Mouse (Mus musculus) lung, postnatal 25 days (tissue): ENCODE measurements at regions not wholly inside any gene's neighbourhood (a gene's known extent, or its start where the extent isn't known, plus 50 kb on each side); places are given as distances from the start of the nearest gene placed in this dataset.
A peak's percentile ranks its signal among the peaks of the same experiment; 100 is the strongest.

Source experiments
- DNase-seq: peaks from one replicate; pipeline ENCODE4 v3.0.0; 2022; ENCODE audit warnings: low spot score

DNA sequence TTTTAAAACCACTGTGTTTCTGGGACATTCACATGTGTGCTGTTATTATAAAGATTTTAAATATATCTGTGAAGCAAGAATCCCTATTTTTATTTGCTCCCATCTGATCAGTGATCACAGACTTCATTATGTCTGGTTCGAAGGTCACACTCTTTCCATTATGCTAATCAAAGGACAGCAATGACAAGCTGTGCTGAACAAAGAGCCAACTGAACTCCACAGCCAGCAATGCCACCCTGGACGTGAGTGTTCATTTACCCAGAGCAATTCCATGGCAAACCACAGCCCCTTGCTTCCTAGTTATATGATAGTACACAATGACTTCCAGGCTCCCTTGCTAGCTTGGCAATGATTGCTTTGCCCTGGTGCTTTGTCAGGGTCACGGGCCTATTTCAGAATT is 55.6 kb upstream of the Ccdc190 start:
- no peak for DNase-seq

DNA sequence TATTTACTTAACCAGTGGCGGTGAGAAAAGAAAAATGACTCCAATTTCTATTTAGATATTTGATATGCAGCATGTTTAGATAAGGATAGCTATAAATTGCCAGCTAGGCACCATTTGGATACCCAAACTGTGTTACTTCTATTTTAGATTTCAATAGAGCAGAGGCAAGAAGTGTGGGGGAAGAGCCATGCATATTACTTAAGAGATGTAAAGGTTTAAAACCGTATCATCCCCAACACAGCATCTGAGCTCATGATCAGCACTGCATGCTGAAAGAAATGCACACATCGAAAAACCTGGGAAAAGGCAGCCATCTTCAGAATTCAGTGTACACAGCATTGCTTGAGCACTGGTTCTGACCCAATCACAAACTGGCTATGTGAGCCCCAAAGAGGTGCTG is 59.8 kb upstream of the Ccdc190 start:
- no peak for DNase-seq

DNA sequence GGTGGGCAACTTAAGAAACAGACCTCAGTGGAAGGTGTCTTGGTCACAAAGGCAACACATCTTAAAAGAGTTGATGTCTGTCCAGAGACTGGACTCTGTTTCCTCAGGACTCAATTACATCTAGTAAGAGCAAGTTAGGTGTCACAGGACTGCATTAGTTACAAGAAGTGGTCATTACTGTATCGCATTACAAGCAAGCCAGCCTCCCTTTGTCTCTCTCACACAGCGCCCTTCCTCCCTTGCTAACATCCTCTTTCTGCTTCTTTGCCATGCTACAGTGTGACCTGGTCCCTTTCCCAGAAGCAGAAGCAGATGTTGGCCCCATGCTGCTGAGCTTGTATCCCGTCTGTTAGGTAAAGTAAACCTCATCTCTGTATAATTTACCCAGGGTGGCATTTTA is 61.0 kb upstream of the Ccdc190 start:
- no peak for DNase-seq

DNA sequence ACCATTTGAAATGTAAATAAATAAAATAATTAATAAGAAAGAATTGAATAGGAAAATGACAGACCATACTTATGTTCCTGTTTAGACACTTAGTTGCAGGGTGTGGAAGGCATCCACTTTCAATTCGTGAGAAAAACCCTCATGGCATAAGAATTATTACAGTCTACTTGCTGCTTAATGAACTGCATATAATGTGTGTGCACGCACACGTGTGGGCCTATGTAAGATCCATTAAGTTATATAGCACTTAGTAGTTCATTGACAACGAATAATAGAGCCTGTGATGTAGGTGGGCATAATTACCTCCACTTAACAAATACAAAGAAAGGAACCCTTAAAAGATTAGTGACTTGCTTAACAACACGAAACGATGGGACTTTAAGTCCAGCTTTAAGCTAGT is 61.6 kb upstream of the Ccdc190 start:
- DNase-seq = no peak

DNA sequence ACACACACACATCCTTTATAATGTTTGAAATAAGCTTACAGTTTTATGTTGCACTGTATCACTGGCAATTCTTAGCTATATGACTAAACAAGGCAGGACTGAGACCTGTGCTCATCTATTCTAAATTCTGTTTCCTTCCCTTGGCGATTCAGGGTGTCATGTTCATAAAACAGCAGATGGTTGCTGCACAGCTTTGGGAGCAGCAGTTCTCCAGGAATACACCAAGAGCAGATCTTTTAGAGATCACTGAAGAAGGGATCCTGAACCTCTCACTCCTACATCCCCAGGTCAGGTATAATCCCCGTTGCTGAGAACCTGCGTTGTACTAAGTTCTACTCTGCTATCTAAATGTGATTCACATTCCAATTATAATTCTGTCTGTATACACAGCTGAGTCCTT is 69.4 kb upstream of the Ccdc190 start:
- no peak for DNase-seq

DNA sequence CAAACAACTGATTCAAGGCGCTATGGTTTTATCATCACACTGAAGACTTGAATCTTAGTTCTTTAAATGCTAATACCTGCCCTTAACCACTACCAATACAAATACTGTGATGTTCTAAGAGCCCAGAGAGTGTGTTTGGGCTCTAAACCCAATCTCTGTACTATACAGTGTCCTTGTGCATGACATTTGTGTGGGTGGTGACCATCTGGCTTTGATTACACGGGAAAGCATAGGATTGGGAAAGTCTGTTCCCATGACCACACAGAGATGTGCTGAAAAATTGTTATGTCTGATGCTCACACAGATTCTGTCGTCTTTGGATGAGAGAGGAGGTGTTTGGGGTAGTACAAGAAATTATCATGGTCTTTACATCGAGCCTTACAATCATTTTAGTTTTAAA is 76.8 kb upstream of the Ccdc190 start:
- no peak for DNase-seq

DNA sequence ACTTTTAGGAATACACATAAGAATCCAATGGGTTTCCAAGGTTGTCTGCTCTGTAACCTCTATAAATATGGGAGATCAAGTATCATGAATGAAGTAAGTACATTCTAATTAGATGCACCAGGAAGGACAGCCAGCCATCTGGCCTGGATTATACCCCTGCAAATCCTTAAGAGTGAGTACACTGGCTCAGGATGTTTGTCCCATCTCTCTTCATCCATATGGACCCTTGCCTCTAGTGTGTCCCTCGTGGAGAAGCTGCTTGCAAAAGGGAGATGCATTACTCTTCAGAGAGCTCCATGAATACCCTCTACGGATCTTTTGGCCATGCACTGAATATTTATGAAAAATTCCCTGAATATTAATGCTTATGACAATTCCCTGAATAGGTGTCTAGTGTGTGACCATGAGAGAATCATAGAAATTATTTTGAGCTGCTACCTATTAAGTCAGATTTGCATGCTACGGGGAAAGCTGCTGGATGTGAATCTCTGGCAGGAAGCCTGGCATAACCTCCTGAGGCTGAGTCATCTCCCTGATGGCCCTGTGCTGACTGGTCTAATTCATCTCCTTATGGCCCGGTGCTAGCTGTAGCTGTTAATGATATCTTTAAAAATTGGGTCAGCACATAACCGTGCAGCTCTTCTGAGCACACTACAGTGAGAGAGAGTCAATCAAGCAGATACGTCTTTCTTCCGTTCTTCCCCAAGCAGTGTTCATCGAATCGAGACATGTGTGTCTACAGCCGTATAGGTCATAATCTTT is 80.0 kb upstream of the Ccdc190 start:
- no peak for DNase-seq

DNA sequence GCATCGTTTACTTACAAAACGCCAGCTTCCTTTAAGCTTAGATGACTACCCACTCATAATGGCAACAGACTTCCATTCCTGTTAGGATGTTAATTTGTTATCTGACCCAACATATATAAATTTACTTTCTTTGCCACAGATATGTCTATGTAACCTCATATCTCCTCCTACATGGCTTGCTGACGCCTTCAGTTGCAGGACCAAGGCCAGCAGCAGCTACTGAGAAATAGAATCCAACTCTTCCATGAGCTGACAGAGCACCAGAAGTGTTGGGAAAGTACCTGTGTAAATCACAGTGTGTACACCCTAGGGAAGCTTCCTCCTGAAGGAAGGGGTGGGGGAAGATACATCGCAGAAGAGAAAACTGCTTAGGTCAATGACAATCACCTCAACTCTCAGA is 86.0 kb upstream of the Ccdc190 start:
- DNase-seq = no peak

DNA sequence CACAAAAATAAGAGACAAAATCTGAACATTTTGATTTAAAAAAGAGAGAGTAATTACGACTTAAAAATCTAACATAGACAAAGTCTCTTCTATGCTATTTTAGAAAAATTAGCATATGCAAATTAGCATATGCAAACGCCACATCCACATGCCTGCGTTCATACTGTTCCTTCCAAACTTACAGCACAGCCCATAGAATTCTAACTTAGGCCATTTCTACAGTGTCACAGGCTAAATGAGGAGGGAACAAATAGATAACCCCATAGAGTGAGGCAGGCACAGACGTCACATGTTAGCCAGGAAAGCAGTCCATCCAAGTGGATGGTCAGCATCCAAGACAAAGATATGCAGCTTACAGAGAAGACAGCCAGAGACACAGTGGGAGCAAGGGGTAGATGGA is 87.5 kb upstream of the Ccdc190 start:
- DNase-seq = no peak

DNA sequence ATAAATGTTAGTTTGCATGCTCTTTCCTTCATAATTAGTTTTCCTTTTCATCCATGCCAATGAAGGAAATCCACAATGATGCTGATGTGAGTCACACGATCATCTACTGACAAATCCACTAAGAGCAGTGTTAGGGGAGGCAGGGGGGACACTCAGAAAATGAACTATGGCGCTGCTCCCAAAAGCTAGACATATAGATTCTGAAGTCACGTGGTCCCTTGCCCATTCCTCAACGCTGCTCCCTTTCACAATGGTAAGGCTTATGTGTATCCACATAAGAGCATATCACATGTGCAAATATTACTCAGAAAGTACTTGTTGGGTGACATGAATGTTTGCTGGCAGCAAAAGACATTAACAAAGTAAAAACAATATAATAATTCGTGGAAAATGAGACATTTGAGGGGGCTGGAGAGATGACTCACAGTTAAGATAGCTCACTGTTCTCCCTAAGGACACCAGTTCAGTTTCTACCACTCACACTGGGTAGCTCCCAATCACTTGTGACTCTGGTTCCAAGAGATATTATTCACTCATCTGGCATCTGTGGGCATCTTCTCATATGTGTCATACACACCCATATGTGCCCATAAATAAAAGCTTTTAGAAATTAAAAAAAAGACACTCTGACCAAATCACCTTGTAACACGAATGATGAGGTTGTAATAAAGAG is 88.3 kb upstream of the Ccdc190 start:
- no peak for DNase-seq

DNA sequence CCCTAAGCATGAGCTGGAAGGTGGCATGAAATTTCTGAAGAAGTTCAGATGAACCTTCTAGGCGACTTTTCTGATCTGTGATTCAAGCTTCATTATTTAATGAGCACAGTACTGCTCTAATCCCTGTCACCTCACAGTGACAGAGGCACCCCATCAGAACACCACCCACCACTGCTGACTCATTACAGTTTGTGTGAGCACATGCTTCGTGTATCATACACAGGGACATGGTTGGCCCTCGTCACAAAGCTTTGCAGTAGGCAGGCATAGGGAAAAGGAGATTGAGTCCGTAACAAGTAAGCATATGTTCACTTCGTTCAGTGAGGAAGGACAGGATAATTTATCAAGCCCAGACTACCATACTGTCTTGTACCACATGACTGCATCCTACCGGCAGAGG is 85.9 kb upstream of the Rgs4 start:
- no peak for DNase-seq

DNA sequence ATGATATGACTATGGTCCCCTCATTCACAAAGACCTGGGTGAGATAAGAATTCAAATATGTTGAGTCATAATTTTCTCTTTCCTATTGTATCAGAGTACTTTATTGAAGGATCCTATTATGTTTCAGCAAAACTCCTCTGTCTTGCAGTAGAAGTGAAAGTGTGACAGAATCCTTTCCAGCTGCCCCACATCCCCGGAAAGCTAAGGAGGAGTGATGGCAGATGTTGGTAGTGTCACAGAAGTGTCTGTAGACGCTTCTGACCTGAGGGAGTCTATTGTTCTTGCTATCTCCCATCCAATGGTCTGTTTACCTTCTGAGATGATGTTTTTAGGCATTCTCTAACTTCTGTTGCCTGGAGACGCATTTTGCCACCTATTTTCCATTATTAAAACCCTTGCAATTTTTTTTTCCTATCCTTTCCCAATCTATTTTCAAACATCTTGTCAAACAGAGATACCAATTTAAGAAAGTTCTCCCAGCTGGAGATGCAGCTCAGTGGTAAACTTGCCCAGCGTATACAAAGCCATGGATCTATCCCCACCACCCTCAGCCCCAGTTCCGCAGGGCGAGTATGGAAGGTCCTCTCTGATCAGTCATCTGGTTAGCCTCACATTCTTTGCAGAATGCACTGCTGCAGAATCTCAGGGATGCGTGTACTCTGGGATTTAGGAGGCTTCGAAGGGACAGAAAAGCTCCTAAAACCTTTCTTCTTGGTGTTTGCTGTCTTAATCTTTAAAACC is 84.1 kb upstream of the Rgs4 start:
- DNase-seq = peak; percentile 34

DNA sequence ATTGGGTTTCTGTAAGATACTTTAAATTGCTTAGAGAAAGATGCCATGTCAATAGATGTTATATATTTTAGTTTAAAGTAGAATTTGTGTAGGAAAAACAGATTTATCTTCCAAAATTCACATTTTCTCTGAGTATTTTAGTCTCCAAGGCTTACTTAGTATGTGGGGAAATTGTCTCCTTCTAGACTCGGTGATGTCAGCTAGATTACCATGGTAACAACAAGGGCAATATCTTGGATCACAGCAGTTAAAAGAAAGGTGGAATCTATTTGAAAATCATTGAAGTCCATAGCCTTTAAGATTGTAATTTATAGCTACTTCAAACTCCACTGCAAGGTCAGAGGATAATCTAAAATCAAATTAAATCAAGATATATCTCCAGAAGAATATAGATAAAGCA is 83.2 kb upstream of the Rgs4 start:
- DNase-seq = no peak

DNA sequence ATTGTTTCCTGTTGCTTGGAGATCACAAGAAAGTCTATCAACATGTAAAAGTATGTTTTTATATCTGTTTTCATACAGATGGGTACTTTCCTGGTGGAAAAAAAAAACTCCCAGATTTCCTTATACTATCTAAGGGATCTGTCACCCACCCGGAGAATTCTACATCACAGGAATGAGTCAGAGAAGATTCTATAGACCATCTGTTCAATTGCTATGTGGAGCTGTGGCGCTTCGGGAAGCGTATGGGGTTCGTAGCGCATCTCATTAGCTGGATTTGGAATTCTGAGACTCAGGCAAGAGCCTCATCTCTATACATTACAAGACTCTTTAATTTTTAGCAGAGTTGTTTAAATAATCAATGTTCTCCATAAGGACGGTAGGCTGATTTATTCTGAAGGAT is 74.6 kb upstream of the Rgs4 start:
- no peak for DNase-seq

DNA sequence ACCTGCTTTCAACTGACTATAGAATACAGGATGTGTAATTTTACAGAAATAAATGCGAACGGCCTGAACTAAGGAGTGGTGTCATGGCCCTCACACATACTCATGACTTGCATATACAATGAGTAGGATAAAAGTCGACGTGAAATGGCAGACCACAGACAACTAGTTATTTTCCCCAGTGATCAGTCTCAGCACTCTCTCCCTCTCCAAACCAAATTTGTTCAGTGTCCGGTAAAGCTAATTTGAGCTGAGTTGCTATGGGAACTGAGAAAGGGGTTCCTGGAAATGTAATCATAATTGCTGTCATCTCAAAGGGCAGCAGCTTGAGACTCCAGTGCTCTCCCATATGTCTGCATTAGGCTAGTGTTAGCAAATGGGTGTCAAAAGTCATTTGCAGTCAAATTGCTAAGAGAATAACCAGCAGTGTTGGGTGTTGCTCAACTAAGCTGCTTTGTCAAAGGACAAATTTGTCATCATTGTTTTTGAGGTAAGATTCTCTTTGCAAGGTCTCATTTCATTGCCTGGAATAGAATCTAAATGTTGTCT is 72.0 kb upstream of the Rgs4 start:
- no peak for DNase-seq

DNA sequence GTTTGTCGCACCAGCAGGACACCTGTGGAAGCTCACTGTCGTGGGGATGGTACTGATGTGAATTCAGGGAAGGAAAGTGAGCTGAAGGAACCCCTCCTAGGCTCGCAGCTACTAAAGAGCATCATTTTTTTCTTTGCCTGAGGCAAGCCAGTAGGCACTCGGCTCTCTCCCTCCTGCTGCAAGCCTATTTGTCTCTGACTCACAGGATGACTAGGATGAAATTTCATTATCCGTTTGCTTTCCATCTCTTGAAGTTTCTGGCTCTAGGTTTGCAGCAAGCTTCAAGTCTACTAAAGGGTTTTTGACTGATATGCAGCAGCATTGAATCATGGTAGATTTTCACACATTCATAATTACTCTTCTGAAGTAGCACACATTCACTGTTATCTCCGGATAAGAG is 69.5 kb upstream of the Rgs4 start:
- no peak for DNase-seq

DNA sequence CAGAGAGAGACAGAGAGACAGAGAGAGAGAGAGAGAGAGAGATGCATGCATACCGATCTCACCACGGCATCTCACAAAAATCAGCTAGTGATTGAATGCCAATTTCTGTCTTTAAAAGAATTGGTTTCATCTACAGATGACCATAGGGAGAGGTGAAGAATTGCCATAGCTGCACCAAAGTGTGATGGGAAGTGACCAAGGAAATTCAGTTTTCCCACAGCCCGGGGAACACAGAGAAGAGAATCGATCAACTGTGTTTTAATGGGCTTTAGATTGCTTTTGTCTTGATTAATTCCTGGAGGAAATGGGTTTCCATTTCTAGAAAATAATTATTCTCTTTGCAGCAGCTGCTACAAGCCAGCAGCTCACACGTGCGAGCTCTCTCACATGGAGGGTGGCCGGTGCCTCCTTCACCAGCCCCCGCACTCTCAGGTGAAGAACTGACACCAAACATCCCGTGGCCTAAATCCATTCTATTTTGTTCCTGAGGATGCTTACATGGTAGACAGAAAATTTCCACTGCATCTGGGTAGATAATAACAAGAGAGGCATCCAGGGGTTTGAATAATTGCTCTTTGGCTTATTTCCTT is 65.2 kb upstream of the Rgs4 start:
- no peak for DNase-seq

DNA sequence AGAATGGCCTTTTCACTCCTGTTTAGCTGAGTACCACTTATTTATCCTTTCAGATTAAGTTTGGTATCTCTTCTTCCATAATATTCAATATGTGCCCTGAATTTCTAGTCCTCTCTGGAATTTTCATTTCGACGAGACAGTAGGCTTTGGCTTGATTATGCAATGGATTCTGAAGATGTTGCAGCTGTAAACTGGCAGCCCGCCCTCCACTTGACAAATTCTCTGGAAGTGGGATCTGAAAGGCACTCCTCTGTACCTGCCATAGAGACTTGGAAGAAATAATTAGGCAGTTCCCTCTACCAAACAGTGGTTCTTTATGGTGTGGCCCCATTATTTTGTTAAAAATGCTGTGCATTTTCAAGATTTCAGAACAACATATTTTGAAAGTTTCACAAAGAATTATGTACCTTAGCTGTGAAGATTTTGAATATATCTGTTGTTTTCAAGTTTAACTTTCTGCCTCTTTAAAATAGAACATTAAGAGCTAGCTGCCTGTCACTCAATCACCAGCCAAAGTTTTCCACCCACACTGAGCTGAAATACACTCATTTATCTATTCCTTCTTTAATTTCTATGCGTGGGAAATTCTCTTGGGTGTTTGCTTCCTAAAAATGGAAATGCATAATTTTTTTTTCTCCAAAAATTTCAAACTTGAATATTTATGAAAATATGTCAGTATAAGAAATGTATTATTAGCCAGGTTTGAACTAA is 56.1 kb upstream of the Rgs4 start:
- peak; percentile 26 for DNase-seq

DNA sequence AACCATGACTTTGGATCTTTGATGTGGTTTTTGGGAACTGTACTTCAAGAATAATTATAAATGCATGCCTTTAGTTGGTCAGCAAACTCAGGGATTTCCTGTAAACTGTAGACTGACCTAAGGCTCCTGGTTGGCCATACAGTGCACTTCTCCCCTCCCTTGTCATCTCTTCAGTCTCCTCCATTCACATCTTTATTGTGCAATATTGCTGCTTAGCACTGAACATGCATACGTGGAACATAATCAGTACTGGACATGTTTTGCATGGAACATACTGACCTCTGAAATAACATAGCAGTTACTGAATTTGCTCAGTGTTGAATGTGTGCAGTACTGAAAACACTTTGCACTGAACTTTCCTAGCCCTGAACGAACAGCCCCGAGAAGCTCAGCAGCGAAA is 55.4 kb upstream of the Rgs4 start:
- no peak for DNase-seq

DNA sequence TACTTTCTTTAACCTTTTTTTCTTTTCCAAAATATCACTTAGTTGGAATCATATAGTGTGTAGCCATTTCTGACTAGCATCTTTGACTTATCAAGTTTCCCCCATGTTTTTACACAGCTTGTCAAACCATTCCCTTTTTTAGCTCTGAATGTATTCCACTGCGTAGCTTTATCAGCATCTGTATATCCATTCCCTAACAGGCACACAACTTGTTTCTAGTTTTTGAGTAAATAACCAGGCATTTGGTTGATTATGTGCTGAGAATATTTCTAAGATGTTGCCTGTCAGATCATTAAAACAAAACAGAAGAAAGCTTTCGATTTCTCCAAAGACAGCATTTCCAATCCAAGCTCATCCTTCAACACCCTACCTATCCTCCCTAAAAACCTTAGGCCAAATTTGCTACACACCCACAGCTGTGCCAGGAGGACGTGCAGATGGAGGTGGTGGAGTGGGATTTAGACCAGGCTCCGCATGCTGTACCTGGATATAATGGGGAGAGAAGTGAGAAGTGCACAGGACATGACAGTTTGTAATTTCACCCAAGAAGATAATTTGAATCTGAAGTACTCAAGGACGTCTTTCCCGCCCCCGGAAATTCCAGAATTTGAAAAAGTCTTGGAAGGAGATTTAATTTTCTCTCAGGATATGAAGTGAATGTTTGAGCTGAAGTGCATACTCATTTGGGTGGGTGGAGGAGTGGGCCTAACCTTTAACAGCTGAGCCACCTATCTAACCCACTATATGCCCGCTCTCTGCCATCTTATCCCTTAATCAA is 54.8 kb upstream of the Rgs4 start:
- DNase-seq = peak; percentile 21
